Mouse (Mus musculus) cerebellum, postnatal 10 days (tissue): ENCODE measurements at regions not wholly inside any gene's neighbourhood (a gene's known extent, or its start where the extent isn't known, plus 50 kb on each side); places are given as distances from the start of the nearest gene placed in this dataset.

Source experiments
- DNase-seq, 2 experiments: peaks; one replicate each; pipeline ENCODE4 v3.0.0; 2021; ENCODE audit warnings: mixed read lengths in 2 of 2

DNA sequence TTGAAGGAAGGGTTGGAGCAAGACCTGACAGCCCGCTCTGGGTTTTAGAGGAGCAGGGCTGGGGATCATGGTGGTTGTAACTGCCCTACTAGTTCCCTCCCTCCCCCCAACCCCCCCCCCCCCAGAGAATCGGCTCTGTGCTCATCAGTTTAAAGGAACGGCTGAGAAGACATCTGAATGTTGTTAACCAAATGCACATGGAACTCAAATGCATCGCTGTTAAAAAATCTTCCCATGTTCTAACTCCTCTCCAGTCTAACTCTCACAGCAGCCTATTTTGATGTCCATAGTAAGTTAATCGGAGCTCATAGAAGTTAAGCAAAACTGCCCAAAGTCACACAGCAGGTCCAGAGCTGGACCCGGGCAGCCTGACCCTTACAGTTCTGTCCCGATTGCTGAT lies 143.1 kb downstream of the Vegfa start:
- DNase-seq: no peak

DNA sequence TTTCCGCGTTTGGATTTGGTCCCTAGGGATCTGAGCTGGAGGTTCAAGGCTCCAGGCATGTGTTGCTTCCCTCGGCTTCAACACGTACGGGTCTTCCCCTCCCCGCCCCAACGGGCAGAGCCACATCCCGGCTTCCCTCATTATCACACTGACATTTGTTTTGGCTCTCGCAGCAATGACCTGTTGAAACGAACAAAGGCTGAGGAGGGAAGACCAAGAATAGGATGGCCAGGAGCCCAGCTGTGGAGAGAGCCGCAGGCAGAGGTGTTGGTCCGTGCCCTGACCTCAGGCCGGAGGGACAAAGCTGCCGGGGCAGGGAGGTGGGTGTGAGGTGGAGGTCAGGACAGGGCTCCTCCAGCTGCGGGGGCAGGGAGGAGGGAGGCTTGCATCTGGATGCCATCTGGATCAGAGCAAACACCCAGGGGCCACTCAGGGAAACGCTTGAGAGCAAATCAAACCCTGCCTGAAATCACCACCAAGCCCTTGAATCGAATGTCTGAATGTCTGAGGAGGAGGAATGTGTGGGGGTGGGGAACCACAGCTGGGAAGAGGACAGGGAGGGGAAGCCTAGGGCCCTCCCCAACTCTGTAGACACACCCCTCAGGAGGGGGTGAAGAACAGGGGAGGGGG lies 145.6 kb downstream of the Vegfa start:
- DNase-seq: no peak

DNA sequence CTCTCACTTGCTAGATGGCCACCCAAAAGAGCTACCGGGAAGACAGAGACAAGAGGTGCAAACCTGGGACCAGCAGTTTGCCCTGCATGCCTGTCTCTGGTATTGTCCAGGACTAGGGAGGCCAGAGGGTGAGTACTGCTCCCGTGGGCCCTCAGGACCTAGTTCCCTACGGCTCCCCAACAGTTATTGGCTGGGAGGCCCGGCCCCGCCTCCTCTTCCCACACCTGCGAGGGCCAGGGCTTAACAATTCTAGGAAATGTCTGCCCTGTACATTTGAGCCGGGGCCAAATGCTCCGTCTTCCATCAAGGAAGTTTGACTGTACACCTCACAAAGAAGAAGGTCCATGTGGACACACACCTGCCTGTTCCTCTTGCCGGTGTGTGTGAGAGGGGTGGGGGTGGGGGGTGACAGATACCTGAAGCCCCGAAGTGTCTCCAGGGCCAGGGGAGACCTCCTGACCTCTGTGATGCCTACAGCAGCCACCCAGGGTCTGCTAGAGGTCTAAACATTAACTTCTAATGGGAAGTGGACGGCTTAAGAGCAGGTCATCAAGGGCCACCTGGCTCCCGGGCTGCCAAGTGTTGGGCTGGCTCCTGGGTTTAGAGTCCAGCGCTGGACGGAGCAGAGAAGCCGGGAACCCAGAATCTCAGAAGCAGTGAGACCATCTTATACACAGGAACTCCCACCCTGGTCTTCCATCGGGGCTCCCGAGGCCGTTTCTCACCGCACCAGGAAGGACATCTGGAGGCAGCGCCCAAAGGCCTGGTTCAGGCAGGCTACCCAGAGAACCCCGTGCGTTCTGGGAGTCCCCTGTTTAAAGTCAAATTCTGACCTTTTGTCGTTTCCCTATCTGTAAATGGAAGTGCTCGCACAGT lies 146.5 kb downstream of the Vegfa start:
- DNase-seq: no peak

DNA sequence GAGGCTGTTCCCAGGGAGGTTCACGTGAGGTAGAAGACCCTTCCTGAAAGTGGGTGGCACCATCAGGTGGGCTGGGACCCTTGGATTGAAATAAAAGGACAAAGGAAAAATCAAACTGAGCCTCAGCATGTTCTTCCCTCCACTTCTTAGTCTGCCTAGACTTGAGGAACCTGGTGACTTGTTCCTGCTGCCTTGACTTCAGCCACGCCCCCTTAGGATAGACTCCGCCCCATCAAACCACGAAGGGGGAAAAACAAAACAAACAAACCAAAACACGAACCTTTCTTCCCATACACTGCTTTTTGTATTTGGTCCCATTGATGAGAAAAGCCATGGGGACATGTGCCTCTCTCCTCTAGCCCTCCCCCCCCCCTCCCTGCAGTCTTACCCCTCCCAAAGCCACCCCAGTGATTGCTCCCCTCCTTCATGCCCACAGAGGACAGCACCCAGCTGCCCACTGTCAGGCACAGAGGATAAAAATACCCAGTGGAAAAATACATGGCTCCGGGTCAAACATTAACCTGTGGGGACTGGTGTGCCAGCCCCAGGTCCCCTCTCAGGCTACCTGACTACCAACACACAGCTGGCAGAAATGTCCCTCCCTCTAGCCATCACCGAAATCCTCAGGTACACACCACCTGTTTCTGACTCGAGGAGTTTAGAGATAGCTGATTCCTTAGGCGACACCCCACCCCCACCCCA lies 148.0 kb downstream of the Vegfa start:
- DNase-seq: no peak

DNA sequence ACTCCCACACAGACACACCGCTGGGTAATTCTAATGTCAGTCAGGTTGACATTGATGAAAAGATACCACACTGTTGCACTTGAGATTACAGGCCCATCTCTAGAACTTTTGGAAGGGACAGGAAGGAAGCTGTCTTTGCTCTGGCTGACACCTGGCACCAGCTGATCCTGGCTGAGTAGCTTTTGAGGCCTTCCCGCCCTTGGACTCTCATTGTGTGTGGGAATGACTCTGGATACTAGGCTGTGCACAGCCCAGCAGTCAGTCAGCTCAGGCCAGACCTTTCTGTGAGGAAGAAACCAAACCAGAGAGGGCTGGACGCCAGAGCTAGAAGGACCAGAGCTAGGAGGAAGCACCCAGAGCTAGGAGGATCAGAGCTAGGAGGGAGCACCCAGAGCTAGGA lies 149.0 kb upstream of the 1600014C23Rik start:
- no peak for DNase-seq

DNA sequence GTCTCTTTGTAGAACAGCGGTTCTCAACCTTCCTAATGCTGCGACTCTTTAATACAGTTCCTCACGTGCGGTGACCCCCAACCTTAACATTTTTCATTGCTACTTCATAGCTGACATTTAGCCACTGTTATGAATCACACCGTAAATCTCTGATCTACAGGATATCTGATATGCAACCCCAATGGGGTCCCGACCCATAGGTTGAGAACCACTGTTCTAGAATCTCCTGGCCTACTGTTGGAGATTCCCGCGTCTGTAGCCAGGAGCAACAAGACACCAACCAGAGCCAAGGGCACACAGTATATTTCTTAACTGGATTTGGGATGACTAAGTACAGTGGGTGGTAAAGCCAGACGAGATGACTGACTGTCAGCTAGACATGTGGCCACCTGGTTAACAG lies 147.6 kb upstream of the 1600014C23Rik start:
- DNase-seq: no peak

DNA sequence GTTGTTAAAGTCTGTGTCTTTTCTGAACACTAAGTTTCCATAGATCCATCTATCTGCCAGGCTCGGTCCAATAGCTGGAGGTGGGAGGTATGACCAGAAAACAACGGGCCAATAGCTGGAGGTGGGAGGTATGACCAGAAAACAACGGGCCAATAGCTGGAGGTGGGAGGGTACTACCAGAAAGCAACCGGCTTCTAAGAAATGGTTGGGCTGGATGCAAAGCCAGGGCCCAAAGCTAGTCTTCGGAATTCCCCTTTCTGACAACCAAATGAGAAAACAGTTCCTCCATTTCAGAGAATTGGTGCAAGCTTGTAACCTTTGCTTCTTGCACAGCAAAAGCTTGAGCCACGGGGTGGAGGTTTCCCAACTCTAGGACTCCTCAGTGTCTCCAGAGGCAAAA lies 147.1 kb upstream of the 1600014C23Rik start:
- DNase-seq: no peak

DNA sequence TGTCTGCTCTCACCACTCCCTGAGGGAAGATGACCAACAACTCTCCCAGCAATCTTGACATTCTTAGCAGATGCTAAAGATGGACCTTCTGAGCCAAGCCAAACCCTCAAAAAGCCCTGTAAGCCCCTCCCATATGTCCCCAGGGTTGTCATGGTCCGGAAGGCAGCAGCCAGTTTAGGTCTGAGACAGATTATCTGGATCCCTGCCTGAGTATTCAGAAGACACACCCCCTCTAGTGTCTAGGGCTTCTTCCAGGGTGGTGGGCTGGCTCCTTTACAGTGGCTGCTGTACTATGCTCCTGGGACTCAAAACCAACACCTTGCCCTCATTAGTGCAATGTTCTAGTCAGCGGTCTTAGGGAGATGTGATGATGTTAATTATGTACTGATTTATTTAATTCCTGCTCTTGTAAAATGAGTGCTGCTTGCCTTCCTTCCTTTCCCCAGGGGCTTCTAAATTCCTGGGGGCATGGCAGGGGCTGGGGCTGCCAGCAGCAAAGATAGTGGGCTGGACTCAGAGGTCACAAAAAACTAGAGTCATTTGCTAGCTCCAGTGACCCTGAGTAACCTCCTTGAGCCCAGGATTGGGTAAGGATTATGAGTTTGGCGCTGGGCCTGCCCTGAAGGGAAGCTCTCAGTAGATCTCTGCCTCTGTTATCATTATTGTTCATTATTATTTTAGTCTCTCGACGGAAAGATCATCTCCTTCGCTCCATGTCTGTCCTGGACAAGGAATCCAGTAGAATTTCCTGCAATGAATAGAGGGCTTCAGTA lies 146.0 kb upstream of the 1600014C23Rik start:
- DNase-seq: no peak

DNA sequence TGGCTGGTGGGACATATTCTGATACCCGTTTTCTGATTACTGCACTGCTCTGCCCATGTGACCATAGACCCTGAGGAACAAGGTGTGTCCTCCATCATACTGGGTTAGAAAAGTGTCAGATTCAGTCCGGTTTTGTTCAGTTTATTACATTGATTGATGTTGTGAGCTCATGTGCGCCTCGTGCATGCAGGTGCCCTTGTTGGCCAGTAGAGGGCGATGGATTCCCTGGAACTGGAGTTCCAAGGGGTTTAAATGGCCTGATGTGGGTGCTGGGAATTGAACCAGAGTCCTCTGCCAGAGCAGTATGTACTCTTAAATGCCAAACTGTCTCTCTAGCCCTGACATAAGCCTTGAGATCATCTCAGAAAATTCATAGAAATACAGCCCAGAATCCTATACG lies 144.8 kb upstream of the 1600014C23Rik start:
- DNase-seq: no peak

DNA sequence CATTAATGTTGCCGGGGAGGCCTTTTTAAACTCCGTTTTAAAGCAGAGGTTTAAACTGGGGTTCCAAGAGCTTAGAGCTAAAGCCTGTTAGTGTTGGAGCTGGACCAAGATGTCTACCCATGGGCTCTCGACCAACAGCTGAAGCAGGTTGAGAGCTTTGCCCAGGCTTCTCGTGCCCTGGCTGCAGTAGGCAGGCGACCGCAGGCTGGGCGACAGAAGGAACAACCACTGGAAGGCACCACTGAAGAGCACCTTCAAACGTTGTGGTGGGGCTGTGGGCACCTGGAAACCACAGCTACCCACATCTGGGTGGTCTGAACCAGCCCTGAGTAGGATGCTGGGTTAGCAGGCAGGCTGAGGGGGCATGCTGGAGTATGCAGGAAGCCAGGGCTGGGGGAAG lies 141.7 kb upstream of the 1600014C23Rik start:
- peak; percentile 34 to 42 for DNase-seq

DNA sequence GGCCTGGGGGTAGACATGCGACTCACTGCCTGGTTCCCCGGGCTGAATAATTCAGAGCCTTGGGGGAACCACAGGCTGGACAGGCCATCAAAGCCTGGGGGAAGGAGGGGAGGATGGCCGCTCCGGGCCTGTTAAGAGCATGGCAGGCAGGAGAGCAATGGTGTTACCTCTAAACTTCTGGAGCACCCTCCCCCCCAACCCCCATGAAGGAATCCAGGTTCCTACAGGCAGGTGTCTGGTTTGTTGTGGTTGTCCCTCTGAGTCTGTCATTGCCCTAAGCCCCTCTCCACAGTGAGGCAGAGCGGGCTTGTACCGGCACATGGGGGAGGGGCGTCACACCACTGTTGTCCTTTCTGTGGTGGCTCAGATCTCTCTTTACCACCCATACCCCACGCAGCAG lies 140.4 kb upstream of the 1600014C23Rik start:
- no peak for DNase-seq

DNA sequence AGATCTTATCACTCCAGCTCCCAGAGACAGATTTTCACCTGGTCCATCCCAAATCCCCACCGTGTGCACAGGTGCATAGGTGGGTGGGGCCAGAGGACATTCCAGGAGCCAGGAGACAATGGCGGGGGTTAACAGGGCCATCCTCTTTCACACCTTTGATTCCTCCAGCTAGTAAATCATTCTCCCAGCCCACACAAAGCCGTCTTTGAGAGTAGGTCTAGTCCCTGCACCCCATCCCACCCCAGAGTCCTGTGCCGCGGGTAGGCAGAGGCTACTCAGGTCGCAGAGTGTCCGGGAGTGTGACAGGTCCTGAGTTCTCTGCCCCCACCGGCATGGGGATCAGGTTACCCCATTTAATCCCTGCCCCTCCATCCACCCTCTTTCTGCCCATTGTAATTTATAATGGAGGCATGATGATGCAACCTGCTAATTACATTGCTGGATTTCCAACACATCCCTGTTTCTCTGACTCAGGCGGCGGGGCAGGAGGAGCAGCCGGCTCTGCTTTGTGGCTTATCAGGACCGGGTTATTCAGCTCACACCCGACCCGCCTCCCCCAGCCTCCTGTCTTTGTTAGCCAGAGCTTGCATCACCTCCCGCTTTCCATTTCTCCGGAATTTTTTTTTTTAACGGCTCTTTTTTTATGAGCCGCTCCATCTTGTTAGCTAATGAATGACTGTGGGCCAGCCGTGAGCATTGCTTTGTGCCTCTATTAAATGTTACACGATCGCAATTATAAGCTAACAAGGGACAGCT lies 139.7 kb upstream of the 1600014C23Rik start:
- DNase-seq: peak in 1 of 2 experiments; percentile 43

DNA sequence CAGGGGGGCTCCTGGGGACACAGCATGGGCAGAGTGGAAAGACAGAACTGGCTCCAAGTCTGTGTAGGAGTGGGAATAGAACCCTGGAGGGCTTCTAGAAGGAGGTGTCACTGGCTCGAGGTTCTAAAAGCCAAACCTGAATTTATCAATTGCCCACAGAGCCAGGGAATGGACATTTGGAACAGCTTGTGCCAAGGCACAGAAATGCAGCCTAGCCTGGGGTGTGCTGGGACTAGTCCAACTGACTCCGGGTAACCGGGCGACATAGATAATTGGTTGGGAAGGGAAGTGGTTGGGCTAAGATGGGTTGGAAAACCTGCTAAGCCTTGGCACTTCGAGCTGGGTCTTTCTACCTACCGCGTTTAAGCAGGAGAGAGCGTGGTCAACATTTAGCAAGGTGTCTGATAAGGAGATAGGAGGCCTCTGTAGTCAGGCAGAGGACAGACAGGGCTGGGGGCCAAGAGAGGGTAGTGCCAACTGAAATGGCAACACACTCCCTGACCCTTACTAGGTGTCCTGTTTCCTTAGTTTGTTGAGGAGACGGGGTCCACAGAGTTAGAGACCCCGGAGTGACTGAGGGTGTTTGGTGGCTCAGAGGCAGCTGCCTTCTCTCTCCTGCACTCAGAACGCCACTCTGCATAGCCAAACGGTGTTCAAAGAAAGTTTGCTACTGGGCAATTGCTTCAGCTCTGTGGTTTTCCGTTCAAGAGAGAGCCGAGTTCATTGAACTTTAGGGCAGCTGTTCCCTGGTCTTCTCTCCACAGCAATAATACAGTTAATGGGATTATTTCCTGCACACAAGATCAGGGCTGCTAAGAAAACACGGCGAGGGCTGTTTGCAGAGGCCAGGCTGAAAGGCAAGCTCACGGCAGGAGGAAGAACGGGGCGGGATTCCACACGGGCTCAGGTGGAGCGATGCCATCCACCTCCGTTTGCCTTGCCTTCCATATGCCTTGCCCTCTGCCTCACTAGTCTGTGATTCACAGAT lies 138.3 kb upstream of the 1600014C23Rik start:
- DNase-seq: peak; percentile 66 to 74

DNA sequence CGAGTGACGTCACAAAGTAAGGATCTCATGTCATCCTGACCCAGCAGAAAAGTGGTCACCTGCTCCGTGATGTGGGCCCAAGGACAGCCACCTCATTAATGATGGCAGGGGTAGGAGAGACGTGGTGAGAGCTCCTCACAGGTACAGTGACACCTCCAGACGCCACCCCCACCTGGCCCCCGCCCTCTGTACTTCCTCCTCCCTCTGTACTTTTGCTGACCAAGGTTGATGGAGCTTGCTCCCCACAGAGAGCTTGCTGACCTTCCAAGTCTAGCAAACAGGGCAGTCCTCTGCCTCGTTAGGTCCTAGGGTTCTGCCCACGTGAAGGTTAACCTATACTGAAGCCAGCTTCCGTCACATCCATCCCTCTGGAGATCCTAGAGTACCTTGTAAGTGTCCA lies 137.4 kb upstream of the 1600014C23Rik start:
- DNase-seq: no peak

DNA sequence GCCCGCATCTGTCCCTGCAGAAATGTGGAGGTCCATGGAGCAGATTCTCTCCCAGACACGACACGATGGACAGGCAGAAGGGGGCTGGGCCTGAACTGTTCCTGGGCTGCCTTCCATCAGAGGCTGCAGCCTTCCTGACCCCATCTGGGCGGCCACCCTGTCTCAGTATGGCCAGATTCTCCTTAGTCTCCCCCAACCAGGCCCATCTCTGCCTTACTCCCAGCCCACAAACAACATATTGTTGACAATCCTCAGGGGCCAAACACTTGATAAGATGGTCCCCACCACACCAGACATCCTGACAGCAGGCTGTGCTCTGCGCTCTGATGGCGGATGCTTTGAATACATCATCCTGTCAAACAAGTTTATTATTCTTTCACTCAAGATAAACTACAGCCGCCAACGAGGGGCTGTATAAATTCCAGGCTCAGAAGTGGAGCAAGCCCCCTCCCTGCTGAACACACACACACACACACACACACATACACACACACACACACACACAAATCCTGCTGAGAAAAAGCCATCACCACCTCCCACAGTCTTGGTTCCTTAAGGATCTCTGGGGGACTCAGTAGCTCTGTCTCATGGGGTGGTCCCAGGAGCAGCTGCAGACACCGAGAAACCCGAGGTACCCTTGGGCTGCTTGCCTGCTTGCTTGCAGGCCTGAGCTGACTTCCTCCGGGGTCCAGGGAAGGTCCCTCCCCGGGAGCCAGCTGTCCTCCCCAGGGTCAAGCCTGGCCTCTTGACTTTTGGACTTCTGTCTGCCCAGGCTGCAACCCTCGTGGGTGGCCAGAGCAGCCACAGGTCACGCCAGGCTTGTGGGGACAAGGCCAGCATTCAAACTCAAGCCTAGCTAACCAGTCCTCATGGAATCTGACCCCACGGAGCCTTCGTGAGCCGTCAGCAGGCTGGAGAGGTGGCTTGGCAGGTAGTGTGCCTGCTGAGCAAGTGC lies 135.6 kb upstream of the 1600014C23Rik start:
- DNase-seq: peak in 1 of 2 experiments; percentile 51

DNA sequence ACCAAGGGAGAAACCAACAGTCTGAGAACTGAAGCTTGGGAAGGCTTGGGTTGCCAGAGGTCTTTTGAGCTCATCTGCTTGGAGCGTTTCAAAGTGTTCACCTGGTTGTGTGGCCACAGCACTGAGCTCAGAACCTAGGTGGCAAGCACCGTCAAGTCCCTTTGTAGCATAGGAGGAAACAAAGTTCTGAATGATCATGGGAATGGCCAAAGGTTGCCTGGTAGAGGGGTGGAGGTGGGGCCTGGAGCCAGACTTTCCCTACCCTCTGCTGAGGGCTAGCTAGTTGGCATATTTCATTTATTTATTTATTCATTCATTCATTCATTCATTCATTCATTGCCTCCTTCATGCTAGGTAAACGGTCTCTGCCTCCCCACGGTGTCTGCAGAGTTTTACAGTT lies 134.9 kb upstream of the 1600014C23Rik start:
- DNase-seq: no peak

DNA sequence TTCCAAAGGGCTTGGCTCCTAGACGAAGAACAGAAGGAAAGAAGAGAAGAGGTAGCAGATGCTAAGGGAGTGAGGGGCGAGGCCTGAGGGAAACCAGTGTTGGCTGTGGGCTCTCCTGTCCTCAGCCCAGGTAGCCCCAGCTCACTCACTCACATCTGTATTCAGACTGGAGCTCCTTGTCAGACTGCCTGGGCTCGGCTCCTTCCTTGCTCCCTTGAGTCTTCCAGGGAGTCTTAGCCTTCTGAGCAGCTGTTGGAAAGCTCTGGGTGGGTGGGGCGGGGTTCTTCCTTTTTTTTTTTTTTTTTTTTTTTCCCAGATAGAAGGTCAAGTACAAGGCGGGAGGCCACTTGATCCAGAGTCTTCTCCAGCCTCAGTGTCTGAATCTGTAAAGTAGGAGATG lies 134.1 kb upstream of the 1600014C23Rik start:
- no peak for DNase-seq

DNA sequence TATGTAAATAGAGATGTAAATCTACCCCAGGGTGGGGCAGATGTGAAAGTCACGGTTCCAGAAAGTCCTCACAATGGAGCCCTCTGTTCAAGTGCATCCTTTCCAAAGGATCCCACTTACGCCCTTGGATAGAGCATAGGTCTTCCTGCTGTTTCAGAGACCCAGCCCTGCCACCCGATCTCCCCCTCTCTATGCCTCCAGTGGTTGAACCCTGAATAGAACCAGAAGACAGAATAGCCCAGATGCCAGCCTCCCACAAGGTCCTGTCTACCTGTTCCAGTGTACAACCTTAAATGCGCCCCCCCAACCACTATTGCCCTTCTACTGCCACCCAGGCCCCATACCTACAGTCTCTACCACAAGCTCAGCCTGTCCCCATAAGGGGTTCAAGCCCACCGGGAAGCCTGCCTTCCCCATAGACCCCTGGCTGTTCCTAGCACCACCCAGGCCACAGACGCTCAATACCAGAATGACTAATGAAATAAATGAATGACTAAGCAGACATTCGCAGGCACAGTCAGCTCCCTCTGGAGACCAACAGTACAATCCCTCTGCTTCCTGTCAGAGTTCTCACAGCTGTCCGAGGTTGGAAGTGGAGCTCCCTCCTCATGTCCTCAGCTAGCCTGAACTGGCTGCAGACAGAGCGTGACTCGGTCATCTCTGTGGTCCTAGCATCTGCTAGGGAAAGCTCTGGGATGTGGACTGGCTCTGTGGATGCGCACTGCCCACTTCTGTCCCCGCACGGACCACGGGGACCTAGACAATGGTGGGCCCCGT lies 133.4 kb upstream of the 1600014C23Rik start:
- no peak for DNase-seq

DNA sequence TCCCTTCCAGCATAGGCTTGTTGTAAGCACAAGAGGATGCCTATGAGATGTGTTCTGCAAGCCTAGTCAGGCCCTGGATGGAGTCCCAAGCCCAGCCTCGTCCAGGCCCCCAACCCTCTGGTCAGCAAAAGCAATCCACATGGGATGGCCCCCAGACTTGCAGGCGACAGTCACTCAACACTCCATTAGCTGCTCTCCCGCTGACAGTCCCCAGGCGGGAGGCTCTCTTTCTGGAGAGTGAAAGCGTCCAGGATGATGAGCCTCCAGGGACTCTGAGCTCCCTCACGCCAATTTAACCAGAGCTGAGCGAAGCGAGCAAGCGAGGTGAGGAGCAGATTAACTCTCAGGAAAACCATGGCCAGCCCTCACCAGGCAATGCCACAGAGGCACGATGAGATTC lies 132.7 kb upstream of the 1600014C23Rik start:
- DNase-seq: peak; percentile 51 to 52
